In the genomic region with DNA sequence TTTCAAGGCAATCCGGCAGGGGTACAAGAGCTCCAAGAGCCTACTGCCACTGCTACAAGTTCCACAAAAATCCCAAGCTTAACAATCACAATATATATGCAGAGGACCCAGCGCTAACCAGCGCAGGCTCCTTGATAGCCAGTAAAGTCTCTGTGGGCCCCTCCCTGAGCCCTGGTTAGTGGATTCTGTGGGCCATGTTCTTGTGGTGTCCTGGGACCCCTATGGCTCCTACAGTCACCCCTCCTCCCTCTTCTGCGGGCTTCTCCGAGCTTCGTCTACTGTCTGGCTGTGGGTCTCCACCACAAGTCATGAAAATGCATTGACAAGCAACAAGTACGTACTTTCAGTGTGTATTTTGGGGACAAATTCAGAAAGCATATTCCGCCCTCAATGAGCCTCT, we compare ENCODE assay signal across 8 mouse cellular contexts. TPM values are rescaled to one million over a fixed set of nuclear protein-coding genes. Genes with fewer than 3 reads are reported as not detected.
DNase-seq lines count a peak whose midpoint lies in the region; ATAC-seq and TF ChIP-seq lines count a peak whose summit lies in the region.

No protein-coding gene starts in this region.

- ATAC-seq in heart, embryonic 12.5 days (ENCODE audit: insufficient number of reproducible peaks, low FRiP score): no peak
- no peak for ATAC-seq in embryonic facial prominence, embryonic 15.5 days (ENCODE audit: insufficient number of reproducible peaks, low FRiP score, low TSS enrichment, low read depth)
- ATAC-seq in kidney, embryonic 16.5 days (ENCODE audit: low FRiP score, low TSS enrichment): no peak
- no peak for ATAC-seq in midbrain, postnatal 0 days (ENCODE audit: low FRiP score)

- peak overlapping the region; percentile 98 for H3K4me2 ChIP-seq in heart, embryonic 12.5 days
- peak overlapping the region; percentile 89 for H3K4me2 ChIP-seq in embryonic facial prominence, embryonic 15.5 days (replicated peaks)
- H3K4me2 ChIP-seq in kidney, embryonic 16.5 days (replicated peaks; ENCODE audit: low read depth, low read length): peak overlapping the region; percentile 97
- H3K4me2 ChIP-seq in midbrain, postnatal 0 days (ENCODE audit: low read depth, low read length, poor library complexity, severe bottlenecking): peak overlapping the region; percentile 94

- 2% methylated on average over 8 of the region's 8 CpGs for WGBS in heart, embryonic 12.5 days
- 2% methylated on average over 8 of the region's 8 CpGs for WGBS in embryonic facial prominence, embryonic 15.5 days
- 5% methylated on average over 8 of the region's 8 CpGs for WGBS in kidney, embryonic 16.5 days
- 3% methylated on average over 8 of the region's 8 CpGs for WGBS in midbrain, postnatal 0 days

- H3K4me3 ChIP-seq in heart, embryonic 12.5 days: peak overlapping the region; percentile 68
- peak overlapping the region; percentile 68 for H3K4me3 ChIP-seq in embryonic facial prominence, embryonic 15.5 days (replicated peaks)
- peak overlapping the region; percentile 89 for H3K4me3 ChIP-seq in kidney, embryonic 16.5 days (ENCODE audit: low read length)
- peak overlapping the region; percentile 81 for H3K4me3 ChIP-seq in midbrain, postnatal 0 days (ENCODE audit: low read depth, low read length)

- no peak for DNase-seq in heart, postnatal 4 days
- DNase-seq in ES-CJ7 (ENCODE audit: low read depth, low spot score): peak; percentile 25
- DNase-seq in midbrain, postnatal 0 days (ENCODE audit: low spot score): no peak
- no peak for DNase-seq in ovary, postnatal 14 days (ENCODE audit: low spot score)
- DNase-seq in gastrocnemius, adult 18-20 months (ENCODE audit: low spot score): no peak

- no peaks in the 10 kb centered on the region for H3K9me3 ChIP-seq in heart, embryonic 12.5 days (replicated peaks)
- H3K9me3 ChIP-seq in embryonic facial prominence, embryonic 15.5 days (replicated peaks): no peaks in the 10 kb centered on the region
- no peaks in the 10 kb centered on the region for H3K9me3 ChIP-seq in kidney, embryonic 16.5 days (ENCODE audit: low read length)
- no peaks in the 10 kb centered on the region for H3K9me3 ChIP-seq in midbrain, postnatal 0 days (ENCODE audit: low read length)

- peak overlapping the region; percentile 58; the same call in 1 of the 2 replicates for H3K27ac ChIP-seq in heart, embryonic 12.5 days (ENCODE audit: poor library complexity, severe bottlenecking)
- H3K27ac ChIP-seq in embryonic facial prominence, embryonic 15.5 days (replicated peaks): peak overlapping the region; percentile 88; the same call in 1 of the 2 replicates
- H3K27ac ChIP-seq in kidney, embryonic 16.5 days (ENCODE audit: low read length): peak overlapping the region; percentile 94; the same call in 1 of the 2 replicates
- H3K27ac ChIP-seq in midbrain, postnatal 0 days (ENCODE audit: low read depth, low read length): peak overlapping the region; percentile 38; the same call in 1 of the 2 replicates

- TF ChIP-seq CTCF in midbrain, postnatal 0 days (IDR thresholded peaks at IDR 0.05): no peak

- H3K4me1 ChIP-seq in heart, embryonic 12.5 days (replicated peaks): peaks cover 14% of the 10 kb centered on the region
- H3K4me1 ChIP-seq in embryonic facial prominence, embryonic 15.5 days: peaks cover 11% of the 10 kb centered on the region
- H3K4me1 ChIP-seq in kidney, embryonic 16.5 days (ENCODE audit: insufficient read depth, low read length): peaks cover 18% of the 10 kb centered on the region
- 0 out of 2 replicates have a peak, but pooled peaks cover 4% of the 10 kb centered on the region for H3K4me1 ChIP-seq in midbrain, postnatal 0 days (ENCODE audit: insufficient read depth, low read length)

- no peaks in the 10 kb centered on the region for H3K27me3 ChIP-seq in heart, embryonic 12.5 days (replicated peaks)
- H3K27me3 ChIP-seq in embryonic facial prominence, embryonic 15.5 days: no peaks in the 10 kb centered on the region
- no peaks in the 10 kb centered on the region for H3K27me3 ChIP-seq in kidney, embryonic 16.5 days (ENCODE audit: insufficient read depth, low read length)
- no peaks in the 10 kb centered on the region for H3K27me3 ChIP-seq in midbrain, postnatal 0 days (ENCODE audit: insufficient read depth, low read length)

- H3K36me3 ChIP-seq in heart, embryonic 12.5 days: peaks cover 27% of the 10 kb centered on the region
- H3K36me3 ChIP-seq in embryonic facial prominence, embryonic 15.5 days: peaks cover 26% of the 10 kb centered on the region; the same call in 1 of the 2 replicates
- peaks cover 23% of the 10 kb centered on the region for H3K36me3 ChIP-seq in kidney, embryonic 16.5 days (ENCODE audit: insufficient read depth, low read length)
- peaks cover 11% of the 10 kb centered on the region; the same call in 1 of the 2 replicates for H3K36me3 ChIP-seq in midbrain, postnatal 0 days (ENCODE audit: insufficient read depth, low read length)

- H3K9ac ChIP-seq in heart, embryonic 12.5 days: peak overlapping the region; percentile 91
- peak overlapping the region; percentile 52 for H3K9ac ChIP-seq in embryonic facial prominence, embryonic 15.5 days
- peak overlapping the region; percentile 97 for H3K9ac ChIP-seq in kidney, embryonic 16.5 days (replicated peaks; ENCODE audit: low read length)
- peak overlapping the region; percentile 54 for H3K9ac ChIP-seq in midbrain, postnatal 0 days (replicated peaks; ENCODE audit: low read length, poor library complexity, severe bottlenecking)

RNA-seq across cellular contexts. Expression of a gene that starts 0.6 kb away (rescaled TPM):
- 27.8 and 30.9 TPM in 2 replicates for polyA plus RNA-seq in heart, embryonic 12.5 days (2016; fragmentation: Nextera tagmentation; extraction: Ambion mirVana)
- total RNA-seq in heart, postnatal 4 days (2021): 10 to 100 TPM; 16.6 to 17.4 TPM
- 39.2 and 41.1 TPM in 2 replicates for polyA plus RNA-seq in embryonic facial prominence, embryonic 15.5 days (2015; fragmentation: Nextera tagmentation; extraction: Ambion mirVana)
- polyA plus RNA-seq in kidney, embryonic 16.5 days (2015; fragmentation: Nextera tagmentation; extraction: Ambion mirVana): 37.9 and 40.0 TPM in 2 replicates
- 5.4 and 10.1 TPM in 2 replicates for total RNA-seq in midbrain, postnatal 0 days (2014; rRNA removed)
- 19.2 and 20.3 TPM in 2 replicates for polyA plus RNA-seq in midbrain, postnatal 0 days (2015; fragmentation: Nextera tagmentation; extraction: Ambion mirVana)
- 10 to 100 TPM; 17.3 to 18.4 TPM for total RNA-seq in gastrocnemius, adult 18-20 months (2021)

RNA-seq across cellular contexts. Expression of a gene that starts 0.9 kb away (rescaled TPM):
- polyA plus RNA-seq in heart, embryonic 12.5 days (2016; fragmentation: Nextera tagmentation; extraction: Ambion mirVana): 91.0 and 95.2 TPM in 2 replicates
- total RNA-seq in heart, postnatal 4 days (2021): 100 to 1,000 TPM; 103 to 108 TPM
- polyA plus RNA-seq in embryonic facial prominence, embryonic 15.5 days (2015; fragmentation: Nextera tagmentation; extraction: Ambion mirVana): 73.4 and 76.2 TPM in 2 replicates
- 95.4 and 100 TPM in 2 replicates for polyA plus RNA-seq in kidney, embryonic 16.5 days (2015; fragmentation: Nextera tagmentation; extraction: Ambion mirVana)
- 12.2 and 14.7 TPM in 2 replicates for total RNA-seq in midbrain, postnatal 0 days (2014; rRNA removed)
- 43.6 and 44.2 TPM in 2 replicates for polyA plus RNA-seq in midbrain, postnatal 0 days (2015; fragmentation: Nextera tagmentation; extraction: Ambion mirVana)
- total RNA-seq in gastrocnemius, adult 18-20 months (2021): 100 to 1,000 TPM in 1 of 2 experiments, 10 to 100 TPM in 1; 97.0 to 111 TPM

RNA-seq across cellular contexts. Expression of a gene that starts 17.6 kb away (rescaled TPM):
- polyA plus RNA-seq in heart, embryonic 12.5 days (2016; fragmentation: Nextera tagmentation; extraction: Ambion mirVana): 5.0 and 5.7 TPM in 2 replicates
- 1 to 10 TPM; 6.6 to 7.2 TPM for total RNA-seq in heart, postnatal 4 days (2021)
- polyA plus RNA-seq in embryonic facial prominence, embryonic 15.5 days (2015; fragmentation: Nextera tagmentation; extraction: Ambion mirVana): 6.7 and 8.1 TPM in 2 replicates
- polyA plus RNA-seq in kidney, embryonic 16.5 days (2015; fragmentation: Nextera tagmentation; extraction: Ambion mirVana): 6.1 and 6.8 TPM in 2 replicates
- total RNA-seq in midbrain, postnatal 0 days (2014; rRNA removed): 6.5 and 11.9 TPM in 2 replicates
- polyA plus RNA-seq in midbrain, postnatal 0 days (2015; fragmentation: Nextera tagmentation; extraction: Ambion mirVana): 3.8 and 4.7 TPM in 2 replicates
- total RNA-seq in gastrocnemius, adult 18-20 months (2021): 1 to 10 TPM; 6.6 to 7.9 TPM

Comparison
In these comparisons a context has a peak if more than half of its experiments do, and no peak if none do; other contexts are left out.
1. H3K27ac ChIP-seq: peak in every context shown above with its lines; median percentile 94 in kidney, embryonic 16.5 days; 88 in embryonic facial prominence, embryonic 15.5 days; 58 in heart, embryonic 12.5 days; 38 in midbrain, postnatal 0 days.